Mouse (Mus musculus) inflammation-experienced regulatory T-cells, adult 6 months (primary cell): ENCODE measurements around the gene Scyl1. TPM values are rescaled to one million over a fixed set of nuclear protein-coding genes. Genes with fewer than 3 reads are reported as not detected.

Experiments used
- ATAC-seq: one replicate; pipeline ENCODE4 v1.8.0; 2017
- polyA plus RNA-seq, 3 experiments: library from polyadenylated mRNA; unstranded; fragments of 100-300 nt; shearing (Covaris generic); gene quantifications; one replicate each; pipeline ENCODE4 v1.2.1; 2017

Gene Scyl1
- polyA plus RNA-seq, 3 experiments from 2014 or later: 14.2 to 19.5 (median 15.4) TPM

GRCm38 (mm10) chr19:5713255-5713654 is 58.0 kb downstream of the Scyl1 start:
- no peak for ATAC-seq

- no peak for ATAC-seq
These were observed 59.2 kb downstream of the Scyl1 start for GRCm38 (mm10) chr19:5711907-5712460.

GRCm38 (mm10) chr19:5711218-5711617 is 60.0 kb downstream of the Scyl1 start:
- ATAC-seq: peak; percentile 54

GRCm38 (mm10) chr19:5710581-5710980 is 60.6 kb downstream of the Scyl1 start:
- no peak for ATAC-seq

GRCm38 (mm10) chr19:5710068-5710467 is 61.2 kb downstream of the Scyl1 start:
- ATAC-seq: no peak

Other genes starting within 250 kb of the Scyl1 start
- not detected for gene Ovol1, start 210.8 kb downstream of the Scyl1 start, polyA plus RNA-seq
- gene Ap5b1, start 203.4 kb downstream of the Scyl1 start, polyA plus RNA-seq: 1 to 10 TPM; 5.8 to 7.4 (median 6.5) TPM
- gene Rnaseh2c, start 169.5 kb downstream of the Scyl1 start, polyA plus RNA-seq: 100 to 1,000 TPM in 1 of 3 experiments, 10 to 100 TPM in 2; 40.8 to 104 (median 97.1) TPM
- gene Kat5, start 161.2 kb downstream of the Scyl1 start, polyA plus RNA-seq: 10 to 100 TPM; 34.5 to 46.1 (median 42.4) TPM
- 100 to 1,000 TPM in 2 of 3 experiments, 10 to 100 TPM in 1; 95.8 to 144 (median 126) TPM for gene Rela, start 133.9 kb downstream of the Scyl1 start, polyA plus RNA-seq
- 10 to 100 TPM; 23.3 to 28.7 (median 25.0) TPM for gene Sipa1, start 107.7 kb downstream of the Scyl1 start, polyA plus RNA-seq
- 1 to 10 TPM; 6.6 to 8.7 (median 7.8) TPM for gene Map3k11, start 82.7 kb downstream of the Scyl1 start, polyA plus RNA-seq
- 10 to 100 TPM; 14.8 to 26.0 (median 21.1) TPM for gene Pcnx3, start 82.5 kb downstream of the Scyl1 start, polyA plus RNA-seq
- 1 to 10 TPM; 1.5 to 5.7 (median 2.6) TPM for gene Kcnk7, start 67.1 kb downstream of the Scyl1 start, polyA plus RNA-seq
- gene Ehbp1l1, start 45.1 kb downstream of the Scyl1 start, polyA plus RNA-seq: 10 to 100 TPM; 12.5 to 43.4 (median 19.4) TPM
- gene Fam89b, start 41.8 kb downstream of the Scyl1 start, polyA plus RNA-seq: 10 to 100 TPM; 13.0 to 57.6 (median 36.1) TPM
- gene Ltbp3, start 30.5 kb downstream of the Scyl1 start, polyA plus RNA-seq: under 1 TPM in 1 of 3 experiments, not detected in 2; 0.77 TPM
- gene Frmd8, start 103.9 kb upstream of the Scyl1 start, polyA plus RNA-seq: 10 to 100 TPM; 57.3 to 71.3 (median 60.1) TPM
- 10 to 100 TPM; 48.8 to 54.8 (median 54.1) TPM for gene Slc25a45, start 106.4 kb upstream of the Scyl1 start, polyA plus RNA-seq
- gene Tigd3, start 122.7 kb upstream of the Scyl1 start, polyA plus RNA-seq: 1 to 10 TPM in 1 of 3 experiments, under 1 TPM in 2; 0.36 to 1.1 (median 0.66) TPM
- gene Dpf2, start 141.6 kb upstream of the Scyl1 start, polyA plus RNA-seq: 100 to 1,000 TPM; 157 to 198 (median 189) TPM
- under 1 TPM in 2 of 3 experiments, not detected in 1; 0.32 to 0.52 TPM for gene Cdc42ep2, start 153.4 kb upstream of the Scyl1 start, polyA plus RNA-seq
- 10 to 100 TPM; 14.2 to 20.4 (median 14.7) TPM for gene Pola2, start 192.8 kb upstream of the Scyl1 start, polyA plus RNA-seq
- not detected for gene Slc22a20, start 214.7 kb upstream of the Scyl1 start, polyA plus RNA-seq
- gene Capn1, start 244.5 kb upstream of the Scyl1 start, polyA plus RNA-seq: 10 to 100 TPM; 41.9 to 48.2 (median 44.7) TPM